Mouse (Mus musculus): Measurements from ENCODE around the gene Gjc1. TPM values are rescaled to one million over a fixed set of nuclear protein-coding genes. Genes with fewer than 3 reads are reported as not detected.
A peak's percentile ranks its signal among the peaks of the same experiment; 100 is the strongest.

Gene Gjc1
- total RNA-seq, 2 experiments from 2014 or later = 13.6 to 21.6 TPM

DNA sequence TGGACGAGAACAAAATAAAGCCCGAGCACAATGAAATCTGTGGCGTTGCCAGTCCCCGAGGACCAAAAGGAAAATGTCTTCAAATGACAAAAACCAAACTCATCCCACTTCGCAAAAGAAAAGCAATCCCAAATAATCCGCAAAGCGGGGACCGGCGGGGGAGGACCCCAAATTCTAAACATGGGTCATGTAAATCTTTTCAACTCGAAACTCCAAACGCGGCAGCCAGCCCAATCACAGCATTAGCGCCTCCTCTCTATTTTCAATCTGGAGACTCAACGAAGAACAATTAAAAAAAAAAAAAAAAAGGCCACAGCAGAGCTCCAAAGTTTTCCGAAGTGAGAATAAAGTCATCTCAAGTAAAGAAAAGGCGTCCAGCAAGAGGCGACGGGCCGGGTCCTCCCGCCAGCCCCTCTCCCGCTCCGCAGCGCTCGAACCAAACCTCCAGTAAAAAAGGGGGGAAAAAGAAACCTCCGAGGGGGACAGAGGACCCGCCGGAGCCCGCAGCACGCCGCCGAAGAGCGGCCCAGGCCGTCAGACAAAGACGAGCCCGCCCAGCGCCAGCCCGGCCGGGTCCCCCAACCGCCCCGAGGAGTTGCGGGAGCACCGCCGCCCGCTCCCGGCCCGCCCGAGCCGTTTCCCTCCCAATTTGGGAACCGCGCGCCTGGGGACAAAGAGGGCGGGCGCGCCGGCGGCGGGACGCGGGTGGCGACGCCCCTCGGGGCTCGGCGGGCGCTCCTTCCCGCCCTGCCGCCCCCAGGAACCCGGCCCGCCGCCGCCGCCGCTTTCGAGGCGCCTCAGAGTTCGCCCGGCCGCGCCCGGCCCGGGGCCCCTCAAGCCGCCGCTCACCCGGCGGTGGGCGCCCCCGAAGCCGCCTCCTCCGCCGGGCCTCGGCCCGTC lies 1.1 kb downstream of the Gjc1 start:
- peak; percentile 44 to 66 for DNase-seq

DNA sequence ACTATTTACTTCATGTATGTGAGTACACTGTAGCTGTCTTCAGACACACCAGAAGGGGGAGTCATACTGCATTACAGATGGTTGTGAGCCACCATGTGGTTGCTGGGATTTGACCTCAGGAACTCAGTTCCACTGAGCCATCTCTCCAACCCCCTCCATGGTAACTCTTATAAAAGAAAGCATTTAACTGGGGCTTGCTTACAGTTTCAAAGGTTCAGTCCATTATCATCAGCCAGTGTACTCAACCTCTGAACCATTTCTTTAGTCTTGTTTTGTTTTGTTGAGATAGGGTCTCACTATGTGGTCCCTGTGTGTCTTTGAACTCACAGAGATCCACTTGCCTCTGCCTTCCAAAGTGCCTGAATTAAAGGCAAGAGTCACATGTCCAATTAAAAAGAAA lies 4.6 kb downstream of the Gjc1 start:
- DNase-seq = no peak

DNA sequence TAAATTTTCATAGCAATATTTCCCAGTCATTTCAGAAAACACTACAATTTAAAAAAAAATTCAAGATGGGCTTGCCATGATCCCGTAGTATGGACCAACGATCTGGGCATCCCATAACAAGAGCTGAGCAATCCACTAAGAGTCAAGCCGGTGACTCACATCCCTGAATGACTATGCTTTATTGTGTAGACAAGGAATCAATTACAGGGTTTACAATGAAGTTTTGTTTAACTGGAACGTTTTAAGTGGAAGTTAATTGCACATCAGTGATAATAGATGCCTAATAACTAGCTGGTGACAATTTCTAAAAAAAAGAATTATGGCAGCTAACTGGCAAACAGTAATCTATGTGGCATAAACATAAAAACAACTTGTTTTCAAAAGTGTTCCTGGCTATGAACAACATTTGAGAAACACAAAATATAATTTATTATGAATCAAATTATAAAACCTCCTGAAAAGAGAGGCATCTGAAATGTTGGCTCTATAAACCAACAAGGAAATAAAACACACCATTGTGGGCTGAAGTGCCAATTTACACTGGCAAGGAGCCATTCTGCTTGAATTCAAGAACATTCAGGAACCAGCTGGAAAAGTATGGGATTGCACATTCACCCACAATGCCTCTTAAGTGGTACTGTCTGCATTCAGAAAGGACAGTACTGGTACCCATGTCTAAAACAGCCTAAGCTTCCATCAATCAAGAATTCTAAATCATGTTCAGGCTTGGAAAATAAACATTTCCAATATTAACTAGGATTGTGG lies 8.6 kb downstream of the Gjc1 start:
- DNase-seq = no peak

DNA sequence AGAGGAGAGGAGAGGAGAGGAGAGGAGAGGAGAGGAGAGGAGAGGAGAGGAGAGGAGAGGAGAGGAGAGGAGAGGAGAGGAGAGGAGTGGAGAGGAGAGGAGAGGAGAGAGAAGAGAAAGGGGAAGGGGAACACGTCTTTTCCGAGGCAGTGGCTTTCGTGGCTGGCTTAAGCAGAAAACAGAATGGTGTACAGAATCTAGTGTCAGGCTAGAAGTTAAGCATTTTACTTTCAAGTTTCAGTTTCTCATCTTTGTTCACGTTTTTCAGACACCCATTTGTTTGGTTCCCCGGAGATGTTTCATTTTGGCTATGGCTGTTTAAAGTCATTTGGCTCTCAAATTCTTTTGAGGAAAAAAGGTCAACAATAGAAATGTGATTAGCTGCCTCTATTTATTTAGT lies 11.3 kb downstream of the Gjc1 start:
- DNase-seq = no peak

DNA sequence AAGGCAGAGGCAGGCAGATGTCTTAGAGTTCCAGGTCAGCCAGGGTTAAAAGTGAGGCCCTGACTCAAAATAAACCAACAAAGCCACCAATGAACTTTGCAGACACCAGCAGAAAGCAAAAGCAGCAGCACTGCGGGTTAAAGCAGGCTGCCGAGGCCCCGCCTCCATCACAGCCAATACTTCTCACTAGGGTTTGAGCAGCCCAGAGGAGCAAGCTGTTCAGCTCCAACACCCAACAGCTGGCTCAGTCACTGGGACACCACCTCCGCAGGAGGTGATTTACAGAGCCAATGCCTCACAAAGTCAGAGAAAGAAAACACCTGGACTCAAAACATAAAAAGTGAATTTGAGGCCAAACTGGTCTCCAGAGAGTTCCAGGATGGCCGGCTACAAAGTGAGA lies 16.0 kb downstream of the Gjc1 start:
- no peak for DNase-seq

DNA sequence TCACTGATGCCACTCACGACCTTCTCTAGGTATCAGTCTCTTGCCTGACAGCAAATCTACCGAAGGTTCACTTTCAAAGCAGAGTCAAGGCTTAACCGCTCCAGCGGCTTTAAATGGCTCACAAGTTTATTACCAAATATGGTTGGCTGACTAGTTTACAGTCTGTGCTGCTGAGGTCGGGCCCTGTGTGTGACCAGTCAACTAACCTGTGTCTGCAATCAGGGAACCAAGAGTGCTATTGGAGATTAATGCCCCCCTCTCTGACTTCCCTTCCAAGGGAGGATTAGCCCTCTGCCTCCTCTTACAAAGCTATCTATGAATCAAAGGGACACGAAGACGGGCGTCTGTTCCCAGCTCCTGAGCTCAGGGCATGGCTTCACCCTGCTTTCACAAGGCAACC lies 25.3 kb downstream of the Gjc1 start:
- no peak for DNase-seq

DNA sequence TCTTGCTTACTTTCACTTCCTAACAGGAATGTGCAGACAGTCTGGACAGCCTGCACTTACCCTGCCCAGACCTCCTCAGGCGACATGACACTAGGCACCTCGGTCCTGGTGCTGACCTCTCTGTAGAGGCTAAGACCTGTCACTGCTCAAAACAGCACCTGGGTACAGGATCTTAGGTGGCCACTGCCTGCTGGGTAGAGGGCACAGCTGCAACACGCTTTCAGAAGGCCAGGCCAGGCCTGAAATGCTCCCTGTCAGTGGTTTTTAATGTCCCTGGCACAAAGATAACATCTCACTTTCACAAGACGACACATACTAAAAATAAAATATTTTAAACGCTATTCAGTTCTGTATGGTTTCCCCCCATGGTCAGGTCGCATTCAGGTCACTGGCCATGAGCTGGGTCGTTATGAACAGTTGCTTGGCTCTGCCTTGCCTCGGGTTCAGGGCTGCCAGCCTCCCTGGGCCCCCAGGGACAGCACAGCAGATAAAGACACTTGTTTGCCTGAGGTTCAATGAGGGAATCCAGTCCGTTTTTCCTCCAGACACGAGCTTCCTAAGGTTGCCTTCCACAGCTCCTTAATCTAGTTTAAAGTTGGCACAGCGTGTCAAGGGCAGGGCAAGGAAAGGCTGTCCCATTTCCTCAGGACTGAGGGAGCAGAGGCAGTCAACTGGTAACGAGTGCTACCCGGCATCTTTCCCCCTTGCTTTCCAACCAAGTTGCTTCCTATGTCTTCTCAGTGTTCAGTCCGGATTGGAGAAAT lies 27.6 kb downstream of the Gjc1 start:
- DNase-seq = no peak

DNA sequence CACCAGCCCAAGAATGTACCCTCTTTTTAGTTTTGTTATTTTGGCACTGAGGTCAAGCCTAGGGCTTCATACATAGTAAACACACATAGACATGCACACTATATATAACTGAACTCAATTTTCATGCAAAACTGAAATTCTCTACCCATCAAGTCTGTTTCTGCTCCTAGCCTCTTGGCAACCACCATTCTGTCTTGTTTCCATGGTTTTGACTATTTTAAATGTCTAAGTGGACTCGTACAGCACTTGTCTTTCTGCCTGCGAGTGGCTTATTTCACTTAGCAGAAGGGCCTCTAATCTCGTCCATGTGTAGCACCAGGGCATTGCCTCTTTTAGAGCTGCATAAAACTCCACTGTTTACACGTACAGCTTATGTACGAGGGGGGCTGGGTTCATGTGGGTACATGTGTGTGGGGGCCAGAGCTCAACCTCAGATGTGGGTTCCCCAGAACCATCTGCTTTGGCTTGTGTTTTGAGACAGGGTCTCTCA lies 31.8 kb downstream of the Gjc1 start:
- no peak for DNase-seq

DNA sequence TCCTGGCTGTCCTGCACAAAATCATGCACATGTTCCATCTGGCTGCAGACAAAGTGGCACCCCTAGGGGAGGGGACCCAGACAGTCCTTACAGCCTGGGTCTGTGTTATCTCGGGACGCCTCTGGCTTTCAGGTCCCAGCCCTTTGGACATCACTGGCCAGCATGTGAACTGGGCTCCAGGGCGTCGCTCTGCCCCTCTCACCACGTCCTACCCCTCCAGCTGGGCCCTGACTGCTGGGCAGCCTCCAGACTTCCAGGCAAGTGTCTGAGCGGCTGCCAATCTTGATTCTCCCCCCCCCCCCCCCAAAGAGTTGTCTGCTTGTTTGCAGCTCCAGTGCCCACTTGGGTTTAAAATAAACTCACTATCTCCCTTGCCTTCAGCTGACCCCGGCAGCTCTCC lies 36.1 kb downstream of the Gjc1 start:
- no peak for DNase-seq

DNA sequence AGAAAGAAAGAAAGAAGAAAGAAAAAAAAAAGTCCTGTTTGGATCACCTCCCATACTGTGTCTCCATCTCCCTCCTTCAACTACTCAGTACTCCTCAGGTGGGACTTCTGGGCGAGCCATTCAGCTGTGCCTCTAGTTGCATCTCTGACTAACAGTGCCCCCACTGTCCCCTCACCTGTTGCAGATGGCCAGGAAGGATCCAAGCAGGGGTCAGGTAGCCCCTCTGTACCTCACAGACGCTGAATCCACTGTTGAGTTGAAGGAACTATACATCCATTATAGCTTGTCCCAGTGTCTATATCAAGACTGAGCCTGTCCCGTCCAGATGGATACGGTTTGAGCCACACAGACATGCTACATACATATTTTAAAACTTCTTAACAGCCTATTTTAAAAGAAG lies 38.0 kb downstream of the Gjc1 start:
- DNase-seq = no peak

DNA sequence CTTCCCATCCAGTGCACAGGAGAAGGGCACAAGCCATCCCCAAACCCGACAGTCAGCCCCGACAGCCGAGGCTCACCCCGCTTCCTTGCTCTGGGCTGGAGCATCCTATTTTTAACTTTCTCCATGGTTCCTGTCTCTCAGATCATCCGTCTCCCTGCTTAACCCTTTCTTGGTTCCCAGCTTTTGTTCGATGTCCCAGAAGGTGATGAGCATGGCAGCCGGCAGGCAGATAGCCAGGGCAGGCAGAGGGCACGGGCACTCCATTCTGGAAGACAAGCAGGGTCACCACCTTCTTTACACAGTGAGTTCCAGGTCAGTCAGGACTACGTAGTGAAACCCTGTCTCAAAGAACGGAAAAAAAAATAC lies 38.5 kb downstream of the Gjc1 start:
- DNase-seq = no peak

DNA sequence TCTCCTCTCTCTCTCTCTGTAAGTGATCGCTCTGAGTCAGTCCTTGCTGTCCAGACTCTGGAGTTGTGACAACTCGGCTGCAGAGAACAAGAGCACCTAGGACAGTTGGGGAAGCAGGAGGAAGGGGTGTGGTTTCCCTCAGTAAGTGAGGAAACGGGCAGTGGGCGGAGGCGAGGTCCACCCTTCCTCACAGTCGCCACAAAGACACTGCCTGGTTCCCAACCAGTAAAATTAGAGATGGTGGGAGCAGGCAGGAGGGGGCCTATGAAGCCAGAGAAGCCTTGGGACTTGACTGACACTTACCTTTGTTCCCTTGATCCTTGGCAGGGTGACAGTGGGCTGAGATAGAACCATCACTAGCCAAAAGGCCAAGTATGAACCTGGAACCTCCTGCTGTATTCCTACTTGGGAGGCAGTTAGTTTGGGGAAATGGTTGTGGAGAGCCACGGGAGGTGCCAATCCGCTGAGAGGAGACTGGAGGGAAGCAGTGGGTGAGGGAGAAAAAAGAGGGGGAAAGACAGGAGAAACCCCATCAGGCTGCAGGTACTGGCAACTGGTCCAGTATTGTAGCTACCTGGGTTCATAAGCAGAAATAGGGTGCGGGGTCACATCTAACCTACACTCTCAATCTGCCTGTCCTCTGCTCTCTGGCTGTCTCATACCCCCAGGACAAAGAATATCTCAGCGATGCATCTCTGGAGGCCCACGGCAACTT lies 39.1 kb downstream of the Gjc1 start:
- peak; percentile 44 to 59 for DNase-seq

DNA sequence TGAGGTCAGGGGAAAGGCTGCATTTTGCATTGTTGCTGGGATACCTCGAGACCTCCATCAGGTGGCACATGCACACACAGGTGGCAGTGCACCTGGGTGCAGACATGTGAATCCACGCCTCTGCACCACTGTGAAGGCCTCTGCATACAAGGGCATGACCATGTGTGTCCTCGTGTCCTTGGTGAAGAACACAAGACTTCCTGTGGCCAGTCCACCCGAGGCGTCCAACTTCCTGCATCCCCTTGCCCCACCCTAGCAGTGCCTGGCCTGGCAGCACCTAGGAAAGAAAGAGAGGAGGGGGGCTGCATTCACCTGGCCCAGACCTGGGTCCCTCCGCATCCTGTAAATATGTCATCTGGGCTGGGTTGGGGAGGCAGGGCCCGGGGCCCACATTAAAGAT lies 39.7 kb downstream of the Gjc1 start:
- DNase-seq = no peak

DNA sequence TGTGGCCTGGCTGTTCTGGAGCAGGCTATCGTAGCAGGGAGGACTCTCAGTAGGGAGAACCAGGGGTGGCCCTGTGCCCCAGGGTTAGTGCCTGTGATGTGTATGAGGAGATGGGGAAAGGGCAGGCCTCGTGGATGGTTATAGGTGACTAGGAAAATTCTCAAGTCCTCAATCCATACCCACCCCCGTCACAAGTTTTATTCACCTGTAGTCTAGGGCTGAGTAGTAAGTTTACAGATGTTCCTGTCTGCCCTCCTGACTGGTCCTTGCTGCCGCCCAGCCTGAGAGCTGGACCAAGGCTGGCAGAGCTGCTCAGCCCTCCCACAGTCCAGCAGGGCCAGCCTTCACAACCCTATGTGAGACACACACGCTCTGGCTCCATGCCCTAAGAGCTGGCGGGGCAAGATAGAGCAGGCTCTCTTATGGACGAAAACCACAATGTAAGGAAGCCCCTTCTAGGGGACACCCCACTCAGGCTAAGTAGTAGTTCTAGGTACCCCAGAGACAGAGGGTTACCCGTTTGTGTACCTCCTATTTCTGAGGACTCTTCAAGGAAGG lies 40.3 kb downstream of the Gjc1 start:
- no peak for DNase-seq

DNA sequence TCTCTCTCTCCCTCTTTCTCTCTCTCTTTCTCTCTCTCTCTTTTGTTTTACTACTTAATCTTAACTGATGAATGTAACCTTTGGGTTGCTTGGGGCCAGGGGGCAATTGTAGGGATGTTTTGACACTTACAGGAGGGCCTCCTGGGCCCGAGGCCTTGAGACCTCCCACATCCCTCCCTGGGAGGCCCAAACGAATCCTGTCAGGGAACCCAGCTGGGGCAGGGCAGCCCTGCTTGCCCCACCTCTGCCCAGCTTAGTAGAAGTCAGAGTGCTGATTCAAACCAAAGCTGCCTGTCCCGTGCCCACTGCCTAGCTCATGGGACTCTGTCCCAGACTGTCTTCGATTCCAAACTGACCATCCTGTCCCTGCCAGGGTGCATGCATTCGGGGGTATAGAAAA lies 40.9 kb downstream of the Gjc1 start:
- no peak for DNase-seq

DNA sequence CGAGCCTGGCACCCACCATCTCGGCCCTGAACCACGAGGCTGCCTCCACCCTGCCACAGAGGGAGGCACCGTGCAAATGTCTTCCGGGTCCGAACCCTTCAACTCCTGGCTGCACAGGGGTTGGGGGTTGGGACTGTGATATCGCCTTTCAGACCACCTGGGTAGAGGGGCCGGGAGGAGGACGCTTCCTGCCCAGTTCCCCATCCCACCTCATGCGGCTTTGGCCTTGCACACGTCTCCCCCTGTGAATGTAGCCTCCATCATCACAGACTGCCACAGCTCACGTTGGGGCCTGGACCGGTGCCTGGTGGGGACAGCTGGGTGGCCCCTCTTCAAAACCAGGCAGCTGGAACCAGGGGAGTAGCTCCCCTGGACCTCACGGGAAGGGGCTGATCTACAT lies 41.3 kb downstream of the Gjc1 start:
- no peak for DNase-seq

DNA sequence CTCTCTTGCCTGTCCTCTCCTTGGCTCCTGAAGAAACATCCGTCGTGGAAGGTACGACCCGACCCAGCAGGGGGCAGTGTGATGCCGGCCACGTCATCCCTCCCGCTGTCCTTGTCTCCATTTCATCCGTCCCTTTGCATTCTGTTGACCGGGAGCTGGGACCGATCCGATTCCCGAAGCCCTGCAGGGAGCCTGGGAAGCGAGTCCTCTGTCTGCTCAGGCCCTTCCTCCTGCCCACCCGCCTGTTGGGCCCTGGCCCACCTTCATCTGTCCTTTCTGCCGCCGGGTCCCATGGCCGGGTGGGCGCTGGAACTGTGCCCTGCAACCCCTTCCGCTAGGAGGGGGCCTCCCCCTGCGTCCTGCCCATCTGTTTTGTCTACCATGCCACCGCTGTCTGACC lies 41.9 kb downstream of the Gjc1 start:
- DNase-seq = peak; percentile 87 to 91

DNA sequence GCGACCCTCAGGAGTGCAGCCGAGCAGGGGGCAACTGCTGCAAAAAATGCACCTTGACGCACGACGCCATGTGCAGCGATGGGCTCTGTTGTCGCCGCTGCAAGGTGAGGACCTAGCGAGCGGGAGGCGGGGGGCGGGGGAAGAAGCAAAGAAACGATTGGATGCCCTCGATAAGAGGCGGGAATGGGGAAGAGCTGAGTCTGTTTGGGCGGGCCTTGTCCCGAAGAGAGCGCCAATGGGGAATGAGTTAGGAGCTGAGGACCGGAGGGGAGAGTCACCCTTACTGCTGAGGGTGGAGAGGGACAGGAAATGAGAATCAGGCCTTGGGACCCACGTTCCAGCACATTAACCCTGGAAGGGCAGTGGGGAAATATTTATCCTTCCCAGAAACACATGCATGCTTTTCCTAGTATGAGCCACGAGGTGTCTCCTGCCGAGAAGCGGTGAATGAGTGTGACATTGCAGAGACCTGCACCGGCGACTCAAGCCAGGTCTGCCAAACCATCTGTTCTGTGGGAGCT lies 44.8 kb downstream of the Gjc1 start:
- peak; percentile 88 to 93 for DNase-seq

DNA sequence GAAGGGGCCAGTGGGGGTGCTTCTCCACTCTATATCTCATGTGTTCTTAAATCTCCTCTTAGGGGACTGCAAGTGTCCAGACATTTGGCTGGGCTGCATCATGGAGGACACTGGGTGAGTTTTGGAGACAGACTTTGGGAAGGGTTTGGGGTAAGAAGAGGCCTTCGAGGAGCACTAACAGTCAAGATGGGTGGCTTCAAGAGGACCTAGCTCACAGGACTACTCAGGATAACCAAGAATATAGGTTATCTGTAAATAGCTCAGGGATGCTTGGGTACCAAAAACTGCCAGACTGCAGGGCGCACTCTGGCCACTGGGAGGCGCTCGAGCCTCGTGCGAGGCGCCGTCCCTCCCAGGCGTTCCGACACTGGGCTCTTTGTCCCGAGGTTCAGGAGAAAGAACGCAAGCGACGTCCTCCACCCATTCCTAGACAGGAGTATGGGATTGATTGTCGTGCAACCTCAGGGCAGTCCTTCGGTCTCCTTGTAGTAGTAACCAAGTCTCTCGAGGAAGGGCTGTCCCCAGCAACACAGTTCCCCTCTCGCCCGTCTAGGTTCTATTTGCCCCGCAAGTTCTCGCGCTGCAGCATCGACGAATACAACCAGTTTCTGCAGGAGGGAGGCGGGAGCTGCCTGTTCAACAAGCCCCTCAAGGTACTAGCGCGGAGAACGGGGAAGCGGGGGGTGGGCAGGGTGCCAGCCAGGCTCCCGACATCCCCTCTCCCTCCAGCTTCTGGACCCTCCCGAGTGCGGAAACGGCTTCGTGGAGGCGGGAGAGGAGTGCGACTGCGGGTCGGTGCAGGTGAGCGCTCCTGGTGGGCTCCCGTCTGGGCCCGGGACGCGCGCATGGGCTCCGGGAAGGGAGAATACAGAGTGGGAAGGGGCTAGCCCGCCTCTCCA lies 45.5 kb downstream of the Gjc1 start:
- DNase-seq = peak; percentile 87 to 89
